Mouse (Mus musculus) G1E (cell line): ENCODE results near the gene Slc9a7.

Experiments
- CTCF ChIP-seq: IDR thresholded peaks from 2 replicates; pipeline ENCODE4 v1.5.1; 2012; ENCODE audit warnings: low read depth, low read length, inconsistent platforms, mixed read lengths
- GATA1 ChIP-seq: IDR thresholded peaks from 2 replicates; pipeline ENCODE4 v1.6.1; 2012; ENCODE audit warnings: borderline replicate concordance, low read length, inconsistent platforms, mixed read lengths

GRCm38 (mm10) chrX:20164984-20165383 lies 126.6 kb downstream of the Slc9a7 start:
- TF ChIP-seq CTCF (no peak), GATA1 (no peak)
